Mouse (Mus musculus): Measurements from ENCODE around the gene Zkscan4.

GRCm38 (mm10) chr13:21453042-21453441, 25.7 kb upstream of the Zkscan4 start:
- TF ChIP-seq CTCF (IDR thresholded peaks at IDR 0.05) (no peak), EP300 (IDR thresholded peaks at IDR 0.05) (no peak)

Data from lung, postnatal 0 days (tissue).